Mouse (Mus musculus) v-Abl transformed pro-B cells (cell line): ENCODE measurements around the gene Mfrp.

Experiments used
- in situ Hi-C, 2 experiments: fragments of 400-800 bp; cut with MboI; formaldehyde crosslinking; loops; one replicate each; pipeline ENCODE4 v1.15.1; 2025; ENCODE audit not compliant: unreplicated experiment in 2 of 2

Gene Mfrp

DNA sequence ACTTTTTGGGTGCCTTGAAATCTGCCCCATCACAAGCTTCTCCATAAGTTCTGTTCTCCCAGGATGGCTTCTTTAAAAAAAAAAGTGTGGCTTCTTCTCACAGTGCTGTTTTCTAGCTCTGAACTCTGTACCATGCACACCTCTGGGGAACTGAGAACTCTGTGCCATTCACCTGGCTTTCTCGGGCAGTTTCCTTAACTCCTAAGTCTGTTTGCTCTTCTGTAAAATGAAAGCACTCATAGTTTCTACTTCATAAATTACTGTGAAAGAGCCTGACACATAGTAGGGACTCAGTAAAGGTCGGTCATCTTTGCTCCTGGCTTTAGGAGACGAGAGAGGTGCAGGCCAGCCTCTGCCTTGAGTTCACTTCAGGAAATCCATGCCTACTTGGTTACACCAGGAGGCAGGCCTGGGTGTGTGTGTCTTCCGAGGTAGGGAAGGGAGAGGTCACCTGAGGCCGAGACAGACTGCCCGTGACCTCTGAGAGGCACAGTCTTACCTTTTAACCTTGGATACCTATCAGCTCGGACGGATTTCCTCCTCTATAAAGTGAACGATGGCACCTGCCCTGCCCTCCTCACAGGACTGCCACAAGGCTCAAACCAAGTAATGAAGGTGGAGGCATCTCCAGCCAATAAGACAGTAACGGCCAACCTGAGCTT lies 23.3 kb upstream of the Mfrp start:
- in situ Hi-C loops: loop anchor here (25.0 kb wide), 1 partner anchor 741 kb away; no protein-coding TSS in a partner anchor

DNA sequence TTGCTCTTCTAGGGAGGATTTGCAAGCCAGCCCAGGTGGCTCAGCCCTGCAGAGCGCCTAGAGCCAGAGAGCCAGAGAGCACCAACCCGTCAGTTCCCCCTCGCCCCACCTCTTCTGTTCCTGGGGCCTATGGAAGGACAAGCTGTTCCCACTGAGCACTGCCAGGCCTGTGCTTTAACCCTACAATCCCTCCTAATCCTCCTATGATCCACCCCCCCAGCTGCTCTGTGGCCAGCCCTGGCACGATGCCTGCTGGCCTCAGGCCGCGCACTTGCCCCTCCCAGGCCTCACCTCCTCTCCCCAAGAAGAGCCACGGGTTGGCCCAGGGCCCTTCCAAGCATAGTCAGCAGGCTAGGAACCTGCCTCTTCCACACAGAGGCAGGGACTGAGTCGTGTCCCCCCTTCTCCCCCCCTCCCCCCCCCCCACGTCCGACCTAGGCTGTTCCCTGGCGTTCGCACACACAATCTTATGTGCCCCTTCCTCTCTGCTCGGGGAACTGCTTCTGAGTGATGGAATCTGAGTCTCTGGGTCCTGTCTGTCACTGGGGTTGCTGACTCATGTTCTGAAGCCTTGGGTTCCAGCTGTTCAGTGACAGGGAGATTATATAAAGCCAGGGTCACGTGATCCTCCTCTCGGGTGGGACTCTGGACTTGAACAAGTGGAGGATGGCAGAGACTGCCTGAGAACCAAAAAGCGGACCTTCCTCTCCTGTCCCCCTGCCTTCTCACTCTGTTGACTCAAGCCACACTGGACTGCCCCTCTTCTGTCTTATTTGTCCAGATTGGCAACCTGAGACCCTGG lies 22.4 kb upstream of the Mfrp start:
- in situ Hi-C loops: loop anchor here (25.0 kb wide), 1 partner anchor 742 kb away; no protein-coding TSS in a partner anchor

DNA sequence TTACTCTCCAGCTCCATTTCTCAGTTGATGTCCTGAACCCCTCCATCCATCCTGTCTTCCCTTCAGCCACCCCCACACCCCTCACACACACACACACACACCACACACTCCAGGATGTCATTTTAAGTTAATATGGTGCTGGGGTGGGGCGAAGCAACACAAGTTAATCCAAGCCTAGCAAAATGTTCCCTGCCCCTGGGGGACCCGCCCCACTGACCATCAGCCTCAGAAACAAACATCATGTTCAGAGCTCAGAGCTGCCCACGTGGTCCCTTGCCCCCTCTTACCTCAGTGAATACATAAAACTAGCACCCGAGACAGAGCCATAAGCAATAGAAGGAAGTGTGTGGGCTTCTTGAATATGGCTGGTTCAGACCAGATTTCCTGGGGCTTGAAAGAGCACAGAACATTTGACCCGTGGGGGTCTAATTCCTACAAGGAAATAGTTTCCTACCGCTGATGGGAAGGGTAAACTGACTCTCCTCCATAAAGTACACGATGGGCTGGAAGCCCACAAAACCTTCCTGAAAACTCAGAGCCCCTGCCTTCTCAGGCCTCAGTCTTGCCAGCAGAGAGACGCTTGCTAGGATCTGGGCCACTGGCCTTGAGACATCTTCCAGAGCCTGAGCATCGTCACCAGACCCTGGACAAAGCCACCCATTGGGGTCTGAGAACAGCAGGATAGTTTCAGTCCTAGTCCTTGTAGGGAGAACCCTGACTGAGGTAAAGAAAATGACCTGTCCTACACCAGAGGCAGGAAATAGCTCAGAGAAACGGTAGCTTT lies 21.3 kb upstream of the Mfrp start:
- in situ Hi-C loops: loop anchor here (25.0 kb wide), 1 partner anchor 743 kb away; no protein-coding TSS in a partner anchor

DNA sequence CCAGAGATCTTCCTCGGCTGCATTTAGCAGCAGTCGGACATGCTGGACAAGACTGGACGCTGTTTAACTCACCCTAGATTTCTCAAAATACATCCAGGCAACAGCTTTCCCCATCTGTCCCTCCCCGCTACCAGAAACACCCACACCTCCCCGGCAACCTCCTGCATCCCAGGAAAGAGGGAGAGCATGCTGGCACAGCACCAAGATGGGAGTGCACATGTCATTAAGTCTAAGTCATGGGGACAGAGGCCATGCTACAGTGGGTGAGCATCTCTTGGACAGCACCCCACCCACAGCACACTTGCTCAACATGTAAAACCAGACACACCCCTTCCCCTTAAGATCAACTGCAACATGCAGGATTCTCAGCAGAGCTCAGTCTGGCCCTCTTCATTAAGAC lies 20.6 kb upstream of the Mfrp start:
- in situ Hi-C loops: loop anchor here (25.0 kb wide), 1 partner anchor 744 kb away; no protein-coding TSS in a partner anchor

DNA sequence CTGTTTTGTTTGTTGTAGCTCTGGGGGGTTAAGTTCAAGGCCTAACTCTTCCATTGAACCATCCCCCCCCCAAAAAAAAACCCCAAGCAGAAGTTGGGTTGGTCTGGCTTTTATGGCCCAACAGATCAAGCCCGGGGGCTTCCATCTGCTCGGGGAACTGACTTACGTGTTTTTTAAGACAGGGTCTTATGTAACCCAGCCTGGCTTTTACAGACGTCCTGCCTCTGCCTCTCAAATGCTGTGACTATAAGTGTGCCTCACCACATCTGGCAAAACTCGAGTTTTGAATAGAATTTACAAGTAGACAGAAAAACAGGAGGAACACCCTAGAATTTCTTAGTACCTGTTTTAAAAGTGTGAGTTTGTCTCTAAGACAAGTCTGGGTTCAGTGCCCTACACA lies 19.9 kb upstream of the Mfrp start:
- in situ Hi-C loops: loop anchor here (25.0 kb wide), 1 partner anchor 744 kb away; no protein-coding TSS in a partner anchor

DNA sequence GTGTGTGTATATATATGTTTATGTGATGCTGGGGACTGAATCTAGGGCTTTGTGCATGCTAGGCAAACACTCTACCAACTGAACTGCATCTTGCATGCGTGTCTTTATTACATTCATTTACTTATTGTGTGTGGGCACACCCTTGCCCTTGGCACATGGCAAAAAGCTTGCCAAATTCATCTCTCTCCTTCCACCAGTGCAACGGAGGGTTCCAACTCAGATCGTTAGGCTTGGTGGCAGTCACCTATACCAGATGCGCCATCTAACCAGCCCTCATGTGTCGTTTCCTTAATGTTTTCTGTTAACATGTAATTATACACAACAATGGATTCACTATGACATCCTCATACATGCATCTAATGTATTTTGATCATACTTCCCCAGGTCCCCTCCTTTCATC lies 19.3 kb upstream of the Mfrp start:
- in situ Hi-C loops: loop anchor here (25.0 kb wide), 1 partner anchor 745 kb away; no protein-coding TSS in a partner anchor

DNA sequence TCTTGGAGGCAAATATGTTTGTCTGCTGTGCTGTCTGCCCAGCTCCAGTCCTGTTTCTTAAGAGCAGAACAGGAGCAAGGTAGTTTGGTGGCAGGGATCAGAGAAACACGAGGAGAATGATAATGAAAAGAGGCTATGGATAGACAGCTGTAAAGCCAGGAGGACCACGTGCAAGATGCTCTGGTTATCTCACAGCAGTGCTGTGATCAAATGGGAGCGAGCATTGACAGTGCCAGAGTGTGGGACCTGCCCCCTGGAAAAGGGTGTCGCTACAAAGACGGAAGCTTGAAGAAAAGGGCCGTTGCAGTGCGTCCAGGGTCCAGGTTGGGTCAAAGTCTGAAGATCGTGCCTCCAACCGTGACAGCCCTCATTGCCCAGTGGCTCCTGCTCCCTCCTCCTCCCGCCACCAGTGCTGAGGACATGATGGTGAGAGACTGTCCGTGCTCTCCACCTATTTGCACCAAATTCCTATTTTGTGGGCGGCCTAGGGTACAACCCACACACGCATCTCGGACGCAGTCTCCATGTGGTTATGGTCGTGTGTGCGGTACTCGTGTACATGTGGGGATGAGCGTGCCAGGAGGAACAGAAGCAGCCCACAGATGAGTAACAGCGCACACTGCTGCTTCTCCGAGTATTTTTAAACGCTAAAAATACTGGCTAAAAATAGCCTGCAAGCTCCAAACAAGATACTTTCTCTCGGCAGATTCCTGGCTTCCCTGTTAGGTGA lies 18.0 kb upstream of the Mfrp start:
- in situ Hi-C loops: loop anchor here (25.0 kb wide), 1 partner anchor 746 kb away; no protein-coding TSS in a partner anchor

DNA sequence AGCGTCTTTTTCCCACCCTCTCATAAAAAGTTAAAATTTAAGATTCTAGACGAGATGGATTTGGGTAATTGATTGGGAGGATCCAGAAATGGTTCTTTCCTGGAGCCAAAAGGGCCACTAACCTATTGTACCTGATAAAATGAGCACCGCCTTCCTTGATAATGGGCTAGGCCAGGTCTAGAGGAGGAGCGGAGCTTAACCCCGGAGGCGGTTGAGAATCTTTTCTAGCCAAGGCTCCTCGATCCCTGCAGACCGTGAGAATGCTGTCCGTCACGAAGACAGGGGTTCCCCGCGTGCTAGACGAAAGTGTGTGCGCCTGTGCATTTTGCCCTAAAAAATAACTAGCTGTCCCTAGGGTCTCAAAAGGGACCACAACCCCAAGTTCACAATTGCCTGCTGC lies 17.3 kb upstream of the Mfrp start:
- in situ Hi-C loops: loop anchor here (25.0 kb wide), 1 partner anchor 747 kb away; no protein-coding TSS in a partner anchor

DNA sequence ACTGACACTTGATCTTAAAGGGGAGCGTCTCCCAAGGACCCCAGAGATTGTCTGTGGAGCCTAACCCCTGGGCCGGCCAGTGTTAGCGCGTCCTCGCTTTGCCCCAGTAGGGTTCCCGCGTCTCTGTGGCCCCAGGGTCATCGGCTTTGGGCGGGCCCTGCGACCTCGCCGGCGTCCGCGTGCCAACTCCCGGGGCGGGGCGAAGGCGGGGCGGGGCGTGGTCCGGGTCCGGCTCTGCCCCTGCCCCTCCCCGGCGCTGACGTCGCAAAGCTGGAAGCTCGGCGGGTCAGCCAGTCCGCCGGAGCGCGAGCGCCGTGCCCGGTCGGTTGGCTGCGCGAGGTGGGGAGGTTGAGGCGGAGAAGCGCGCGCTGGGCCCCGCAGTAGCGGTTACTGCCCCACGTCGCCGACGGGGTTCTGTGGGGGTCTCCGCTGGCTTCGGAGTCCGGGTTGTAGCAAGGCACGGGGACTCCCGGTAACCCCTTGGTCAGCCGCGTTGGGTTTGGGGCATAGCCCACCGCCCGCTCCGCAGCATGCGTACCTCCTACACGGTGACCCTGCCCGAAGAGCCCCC lies 16.8 kb upstream of the Mfrp start:
- in situ Hi-C loops: loop anchor here (25.0 kb wide), 1 partner anchor 747 kb away; no protein-coding TSS in a partner anchor

DNA sequence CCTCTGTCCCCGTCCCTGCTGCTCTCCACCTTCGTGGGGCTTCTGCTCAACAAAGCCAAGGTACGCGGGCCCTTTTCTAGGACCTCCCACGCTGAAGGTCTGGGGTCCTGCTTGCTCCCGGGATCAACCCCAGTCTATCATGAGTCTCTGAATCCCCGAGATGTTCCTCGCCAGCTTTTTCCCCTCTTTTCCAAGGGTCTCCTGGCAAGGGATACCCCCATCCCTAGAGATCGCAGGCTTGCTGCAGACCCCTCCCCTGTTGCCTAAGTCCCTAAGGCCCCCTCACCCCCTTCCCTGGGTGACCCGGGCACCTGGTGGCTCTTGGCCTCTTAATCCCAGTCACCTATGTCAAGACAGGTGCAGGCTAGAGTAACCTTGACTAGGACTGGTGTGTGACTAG lies 16.3 kb upstream of the Mfrp start:
- in situ Hi-C loops: loop anchor here (25.0 kb wide), 1 partner anchor 748 kb away; no protein-coding TSS in a partner anchor

DNA sequence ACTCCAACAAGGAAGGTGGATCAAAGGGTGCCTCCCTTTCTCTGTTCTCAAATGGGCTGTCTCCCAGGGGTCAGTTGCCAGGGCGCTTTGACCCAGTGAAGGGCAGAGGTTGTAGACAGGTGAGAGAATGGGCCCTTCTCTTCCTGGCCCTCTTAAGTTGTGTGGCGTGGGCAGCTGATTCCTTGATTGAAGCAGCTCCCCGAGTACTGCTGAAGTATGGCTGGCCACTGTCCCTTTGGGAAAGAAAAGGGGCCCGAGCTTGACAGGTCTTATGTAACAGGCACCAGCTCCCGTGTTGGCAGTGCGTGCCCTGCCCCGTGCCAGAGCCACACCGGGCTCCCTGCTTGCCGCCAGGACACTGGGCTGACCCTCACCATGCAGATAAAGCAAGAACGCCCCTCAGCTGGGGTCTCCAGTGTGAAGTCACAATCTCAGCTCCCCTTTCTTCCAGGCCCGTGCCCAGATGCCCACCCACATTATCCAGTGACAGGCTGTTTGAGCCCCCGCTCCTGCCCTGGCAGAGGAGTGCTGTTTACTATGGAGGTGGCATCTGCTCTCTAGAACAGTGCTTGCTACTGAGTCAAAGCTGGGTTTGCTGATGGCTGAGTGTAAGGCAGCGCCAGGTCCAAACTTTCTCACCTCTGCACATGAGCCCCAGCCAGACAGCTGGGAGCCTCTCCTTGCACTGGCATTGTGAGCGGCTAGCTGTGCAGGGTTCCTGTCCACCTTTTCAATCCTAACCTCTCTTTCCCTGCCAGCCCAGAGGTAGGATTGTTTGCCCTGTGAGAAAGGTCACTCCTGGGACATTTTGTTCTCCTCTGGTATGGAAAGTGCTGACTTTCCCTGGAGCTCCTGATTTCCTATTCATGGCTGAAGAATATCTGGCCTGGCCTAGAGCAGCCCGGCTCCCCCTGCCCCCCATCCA lies 15.5 kb upstream of the Mfrp start:
- in situ Hi-C loops: loop anchor here (25.0 kb wide), 1 partner anchor 749 kb away; no protein-coding TSS in a partner anchor

DNA sequence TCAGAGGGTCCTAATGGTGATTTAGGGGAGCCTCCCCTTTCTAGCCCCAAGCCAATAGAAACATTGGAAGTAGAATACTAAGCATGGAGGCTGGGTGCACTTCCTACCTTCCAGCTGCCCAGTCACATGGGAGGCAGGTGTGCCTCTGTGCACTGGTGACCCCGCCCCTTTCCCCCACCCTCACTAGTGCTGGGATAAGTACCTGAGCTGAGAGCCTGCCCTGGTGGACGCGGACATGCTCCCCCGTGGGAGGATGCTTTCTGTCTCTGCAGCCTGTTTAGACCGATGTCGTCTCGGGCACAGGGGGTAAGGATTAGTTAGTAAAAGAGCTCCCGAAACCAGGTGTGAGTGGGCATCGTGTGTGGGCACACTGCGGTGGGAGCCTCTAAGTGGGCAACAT lies 14.6 kb upstream of the Mfrp start:
- in situ Hi-C loops: loop anchor here (25.0 kb wide), 1 partner anchor 750 kb away; no protein-coding TSS in a partner anchor

DNA sequence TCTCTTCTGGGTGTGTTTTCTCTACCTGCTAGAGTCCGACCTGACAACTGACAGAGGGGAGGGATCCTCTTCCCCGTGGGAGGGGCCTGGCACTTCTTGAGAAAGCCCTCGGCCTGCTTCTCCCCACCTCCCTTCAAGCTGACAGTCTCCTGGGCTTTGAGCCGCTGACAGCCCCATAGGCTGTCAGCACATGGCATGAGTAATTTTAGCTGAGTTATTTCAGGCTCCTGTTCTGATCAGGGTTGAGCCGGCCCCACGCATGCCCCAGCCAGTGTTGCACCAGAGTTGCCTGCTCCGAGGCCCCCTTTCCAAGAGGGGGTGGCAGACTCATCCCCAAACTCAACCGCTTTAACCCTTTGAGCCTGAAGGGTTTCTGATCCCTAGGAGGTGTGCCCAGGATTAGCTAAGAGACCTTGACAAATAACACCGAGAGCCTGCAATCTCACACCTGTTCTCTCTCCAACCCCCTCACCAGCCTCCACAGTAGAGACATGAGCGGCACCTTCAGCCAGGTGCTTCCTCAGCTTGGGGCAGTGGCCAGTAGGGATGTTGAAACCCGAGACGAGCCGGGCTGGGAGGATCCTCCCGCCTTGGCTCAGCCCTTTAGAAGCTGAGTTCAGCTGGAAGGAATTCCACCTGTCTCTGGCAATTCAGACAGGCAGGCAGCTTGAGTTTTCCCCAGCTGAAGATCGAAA lies 13.6 kb upstream of the Mfrp start:
- in situ Hi-C loops: loop anchor here (25.0 kb wide), 1 partner anchor 751 kb away; no protein-coding TSS in a partner anchor

DNA sequence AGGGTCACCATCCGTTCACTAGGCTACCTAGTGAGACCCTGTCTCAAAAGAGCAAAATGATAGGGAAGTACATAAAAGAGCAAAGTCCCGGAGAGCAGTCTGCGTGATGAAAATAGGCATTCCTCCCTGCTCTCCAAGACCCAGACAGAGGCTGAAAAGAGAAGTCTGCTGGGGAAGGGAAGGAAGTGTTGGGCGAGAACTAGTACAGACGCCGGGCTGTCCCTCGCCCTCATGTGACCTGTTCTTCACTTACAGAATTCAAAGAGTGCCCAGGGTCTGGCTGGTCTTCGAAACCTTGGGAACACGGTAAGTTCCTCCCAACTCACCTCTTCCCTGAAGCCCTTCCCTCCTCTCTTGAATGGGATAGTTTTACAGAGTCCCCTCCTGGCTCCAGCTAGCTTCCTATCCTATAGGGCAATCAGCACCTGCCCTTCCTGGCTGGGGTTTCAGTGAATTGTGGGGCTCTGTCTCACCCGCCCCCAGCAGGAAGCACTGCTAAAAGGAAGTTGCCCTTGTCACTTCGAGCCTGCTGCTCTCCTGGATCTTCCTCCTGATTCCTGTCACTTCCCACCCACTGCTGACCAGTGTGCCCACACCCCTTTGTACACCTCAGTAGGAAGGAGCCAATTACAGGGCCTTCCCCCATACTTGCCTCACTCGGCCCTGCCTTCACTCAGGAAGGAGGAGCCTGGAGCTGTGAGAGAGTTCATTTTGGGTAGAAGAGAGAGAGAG lies 12.5 kb upstream of the Mfrp start:
- in situ Hi-C loops: loop anchor here (25.0 kb wide), 1 partner anchor 752 kb away; no protein-coding TSS in a partner anchor

DNA sequence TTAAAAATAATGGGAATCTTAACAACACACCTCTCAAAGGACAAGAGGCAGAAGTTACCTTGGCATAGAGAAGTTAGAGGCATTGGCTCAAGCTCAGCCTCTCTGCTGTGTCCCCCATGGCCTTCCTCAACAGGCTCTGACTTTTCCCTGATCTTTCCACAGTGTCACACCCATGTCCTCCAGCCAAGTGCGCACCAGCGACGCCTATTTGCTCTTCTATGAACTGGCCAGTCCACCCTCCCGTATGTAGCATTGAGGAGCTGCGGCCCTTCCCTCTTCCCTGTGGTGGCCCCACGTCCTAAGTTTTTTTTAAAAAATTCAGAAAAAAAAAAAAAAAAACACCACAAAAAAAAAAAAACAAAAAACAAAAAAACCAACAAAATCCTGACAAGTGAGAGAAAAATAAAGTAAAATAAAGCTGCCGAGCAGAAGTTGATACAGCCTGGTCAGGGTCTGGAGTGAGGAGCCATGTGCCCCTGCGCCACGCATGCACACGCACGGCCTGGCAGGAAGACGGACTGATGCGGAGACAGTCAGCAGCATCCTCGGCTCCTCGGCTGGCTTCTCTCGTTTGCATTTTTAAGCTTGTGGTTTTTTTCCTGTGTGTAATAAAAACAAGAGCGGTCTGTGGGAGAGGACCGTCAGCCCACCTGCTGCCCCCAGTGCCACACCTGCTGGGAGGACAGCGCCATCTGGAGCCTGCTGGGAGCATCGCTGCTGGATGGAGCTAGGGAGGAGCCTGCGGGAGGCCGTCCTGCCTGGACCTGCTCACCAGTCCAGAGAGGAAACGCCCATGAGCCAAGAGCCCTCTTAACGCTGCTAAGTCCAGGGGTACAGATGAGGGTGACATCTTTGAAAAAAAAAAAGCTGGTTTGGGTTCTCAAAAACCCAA lies 7.7 kb upstream of the Mfrp start:
- in situ Hi-C loops: loop anchor here (5.0 to 25.0 kb wide), 2 partner anchors 107 to 757 kb away; no protein-coding TSS in a partner anchor

DNA sequence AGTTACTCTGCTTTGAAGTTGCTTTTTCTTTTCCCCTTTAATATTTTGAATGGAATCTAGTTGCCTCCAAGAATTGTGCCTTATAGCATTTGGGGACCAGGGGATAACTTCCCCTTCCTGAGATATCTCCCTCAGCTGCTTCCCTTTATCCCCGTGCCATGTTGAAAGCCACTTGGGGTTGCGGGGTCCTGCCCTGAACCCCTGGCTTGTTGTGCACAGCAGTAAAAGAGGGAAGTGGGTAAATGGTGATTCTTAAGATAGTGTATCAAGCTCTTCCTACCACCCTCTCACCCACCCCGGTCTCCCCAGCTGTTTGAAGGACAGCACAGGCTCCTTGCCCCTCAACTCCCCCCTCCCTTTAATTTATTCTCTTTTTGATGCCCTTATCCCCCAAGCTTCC lies 6.8 kb upstream of the Mfrp start:
- in situ Hi-C loops: loop anchor here (5.0 to 25.0 kb wide), 2 partner anchors 107 to 757 kb away; no protein-coding TSS in a partner anchor
